Comparison of ENCODE assay signal across 22 mouse cellular contexts in genomic region chr1:158119708-158120107, GRCm38 (mm10).
DNase-seq lines count a peak whose midpoint lies in the region; ATAC-seq and TF ChIP-seq lines count a peak whose summit lies in the region.
"Had no signal": no experiment of that assay in that cellular context is flagged by ENCODE, and none has a peak within 500 bp of the region (broad histone marks: within the 10 kb centered on the region; RNA-seq: fewer than 3 reads in every experiment).

No protein-coding gene starts in this region.

- H3K4me3 ChIP-seq in intestine, embryonic 15.5 days (replicated peaks), result no peak overlapping the region
- H3K4me3 ChIP-seq in intestine, embryonic 16.5 days (ENCODE audit: low read length), result no peak overlapping the region
- H3K4me3 ChIP-seq in intestine, postnatal 0 days (ENCODE audit: low read depth, low read length), result no peak overlapping the region
- H3K4me3 ChIP-seq in heart, embryonic 11.5 days (ENCODE audit: low read depth, low read length), result no peak overlapping the region

- no peak overlapping the region for H3K4me2 ChIP-seq in intestine, embryonic 15.5 days (replicated peaks)
- H3K4me2 ChIP-seq in intestine, embryonic 16.5 days (ENCODE audit: low read depth, low read length), result no peak overlapping the region
- no peak overlapping the region for H3K4me2 ChIP-seq in intestine, postnatal 0 days (replicated peaks; ENCODE audit: low read depth)
- H3K4me2 ChIP-seq in heart, embryonic 11.5 days, result no peak overlapping the region

- no peaks in the 10 kb centered on the region for H3K4me1 ChIP-seq in intestine, embryonic 15.5 days (replicated peaks)
- H3K4me1 ChIP-seq in intestine, embryonic 16.5 days (ENCODE audit: control insufficient read depth, insufficient read depth, low read length), result no peaks in the 10 kb centered on the region
- H3K4me1 ChIP-seq in intestine, postnatal 0 days (replicated peaks; ENCODE audit: control insufficient read depth, insufficient read depth, low read length), result no peaks in the 10 kb centered on the region
- no peaks in the 10 kb centered on the region for H3K4me1 ChIP-seq in heart, embryonic 11.5 days (ENCODE audit: control insufficient read depth, insufficient read depth, low read length)

- WGBS in intestine, embryonic 15.5 days, result 60% methylated on average over 2 of the region's 2 CpGs
- WGBS in intestine, embryonic 16.5 days, result 61% methylated on average over 2 of the region's 2 CpGs
- 46% methylated on average over 2 of the region's 2 CpGs for WGBS in intestine, postnatal 0 days
- 32% methylated on average over 2 of the region's 2 CpGs for WGBS in large intestine, adult 2 months
- 76% methylated on average over 2 of the region's 2 CpGs for WGBS in heart, embryonic 11.5 days (ENCODE audit: insufficient replicate concordance)

- no peaks in the 10 kb centered on the region for H3K27me3 ChIP-seq in intestine, embryonic 15.5 days (replicated peaks)
- H3K27me3 ChIP-seq in intestine, embryonic 16.5 days (replicated peaks; ENCODE audit: control insufficient read depth, insufficient read depth, low read length), result no peaks in the 10 kb centered on the region
- no peaks in the 10 kb centered on the region for H3K27me3 ChIP-seq in intestine, postnatal 0 days (replicated peaks; ENCODE audit: control insufficient read depth, insufficient read depth, low read length)
- H3K27me3 ChIP-seq in heart, embryonic 11.5 days (ENCODE audit: control insufficient read depth, insufficient read depth, low read length), result no peaks in the 10 kb centered on the region
- H3K27me3 ChIP-seq: CH12.LX, Patski had no signal

- DNase-seq in large intestine, adult 2 months (ENCODE audit: low read depth, low spot score), result peak; percentile 2
- DNase-seq in ovary, postnatal 36 days (ENCODE audit: low spot score), result no peak
- no peak for DNase-seq in kidney, adult 9 months
- DNase-seq: adrenal gland, adult 2 months; adrenal gland, adult 8-10 months; adrenal gland, postnatal 10 days; adrenal gland, postnatal 14 days; adrenal gland, postnatal 25 days; adrenal gland, postnatal 36 days; B cell, adult 2 months; cerebellum, adult 11 months; cerebellum, adult 11-12 months had no signal

- no peak overlapping the region for H3K27ac ChIP-seq in intestine, embryonic 15.5 days
- H3K27ac ChIP-seq in intestine, embryonic 16.5 days (ENCODE audit: low read length), result no peak overlapping the region
- H3K27ac ChIP-seq in intestine, postnatal 0 days (ENCODE audit: low read depth, low read length), result no peak overlapping the region
- H3K27ac ChIP-seq in heart, embryonic 11.5 days (ENCODE audit: low read depth, low read length), result no peak overlapping the region

- H3K9me3 ChIP-seq in intestine, embryonic 15.5 days, result no peaks in the 10 kb centered on the region
- no peaks in the 10 kb centered on the region for H3K9me3 ChIP-seq in intestine, embryonic 16.5 days (ENCODE audit: control insufficient read depth, low read length)
- H3K9me3 ChIP-seq in intestine, postnatal 0 days (ENCODE audit: control insufficient read depth), result no peaks in the 10 kb centered on the region
- H3K9me3 ChIP-seq in heart, embryonic 11.5 days (replicated peaks; ENCODE audit: control insufficient read depth, low read length), result no peaks in the 10 kb centered on the region

- no peaks in the 10 kb centered on the region for H3K36me3 ChIP-seq in intestine, embryonic 15.5 days
- no peaks in the 10 kb centered on the region for H3K36me3 ChIP-seq in intestine, embryonic 16.5 days (ENCODE audit: control insufficient read depth, insufficient read depth, low read length)
- H3K36me3 ChIP-seq in intestine, postnatal 0 days (ENCODE audit: control insufficient read depth, insufficient read depth), result no peaks in the 10 kb centered on the region
- H3K36me3 ChIP-seq in heart, embryonic 11.5 days (ENCODE audit: control insufficient read depth, insufficient read depth, low read length), result no peaks in the 10 kb centered on the region
- H3K36me3 ChIP-seq: G1E had no signal

- no peak overlapping the region for H3K9ac ChIP-seq in intestine, embryonic 15.5 days
- no peak overlapping the region for H3K9ac ChIP-seq in intestine, embryonic 16.5 days (ENCODE audit: low read depth, low read length)
- H3K9ac ChIP-seq in intestine, postnatal 0 days (ENCODE audit: low read depth, low read length), result no peak overlapping the region
- H3K9ac ChIP-seq in heart, embryonic 11.5 days (ENCODE audit: low read depth, low read length), result no peak overlapping the region

- peak; percentile 80 for ATAC-seq in intestine, embryonic 15.5 days
- ATAC-seq in intestine, embryonic 16.5 days, result peak; percentile 85
- ATAC-seq in intestine, postnatal 0 days, result peak; percentile 79
- no peak for ATAC-seq in heart, embryonic 11.5 days (replicated peaks; ENCODE audit: insufficient number of reproducible peaks, low FRiP score, low TSS enrichment)
- no peak for ATAC-seq in frontal cortex, adult (ENCODE audit: low TSS enrichment)
- ATAC-seq: activated CD4-positive, CD25-positive, alpha-beta regulatory T cell, adult 4 months; CD4-positive, CD25-positive, alpha-beta regulatory T cell, adult 4 months; Patski had no signal

- no peak for TF ChIP-seq CTCF in intestine, postnatal 0 days (IDR thresholded peaks at IDR 0.05; ENCODE audit: low read depth)

Comparison
In these comparisons a context has a peak if more than half of its experiments do, and no peak if none do; other contexts are left out.
1. ATAC-seq: peak in intestine, embryonic 15.5 days (single experiment), intestine, embryonic 16.5 days (single experiment) and intestine, postnatal 0 days (single experiment); none in heart, embryonic 11.5 days (single experiment) and frontal cortex, adult (single experiment).